ENCODE assay signal across 8 mouse cellular contexts in the genomic region with DNA sequence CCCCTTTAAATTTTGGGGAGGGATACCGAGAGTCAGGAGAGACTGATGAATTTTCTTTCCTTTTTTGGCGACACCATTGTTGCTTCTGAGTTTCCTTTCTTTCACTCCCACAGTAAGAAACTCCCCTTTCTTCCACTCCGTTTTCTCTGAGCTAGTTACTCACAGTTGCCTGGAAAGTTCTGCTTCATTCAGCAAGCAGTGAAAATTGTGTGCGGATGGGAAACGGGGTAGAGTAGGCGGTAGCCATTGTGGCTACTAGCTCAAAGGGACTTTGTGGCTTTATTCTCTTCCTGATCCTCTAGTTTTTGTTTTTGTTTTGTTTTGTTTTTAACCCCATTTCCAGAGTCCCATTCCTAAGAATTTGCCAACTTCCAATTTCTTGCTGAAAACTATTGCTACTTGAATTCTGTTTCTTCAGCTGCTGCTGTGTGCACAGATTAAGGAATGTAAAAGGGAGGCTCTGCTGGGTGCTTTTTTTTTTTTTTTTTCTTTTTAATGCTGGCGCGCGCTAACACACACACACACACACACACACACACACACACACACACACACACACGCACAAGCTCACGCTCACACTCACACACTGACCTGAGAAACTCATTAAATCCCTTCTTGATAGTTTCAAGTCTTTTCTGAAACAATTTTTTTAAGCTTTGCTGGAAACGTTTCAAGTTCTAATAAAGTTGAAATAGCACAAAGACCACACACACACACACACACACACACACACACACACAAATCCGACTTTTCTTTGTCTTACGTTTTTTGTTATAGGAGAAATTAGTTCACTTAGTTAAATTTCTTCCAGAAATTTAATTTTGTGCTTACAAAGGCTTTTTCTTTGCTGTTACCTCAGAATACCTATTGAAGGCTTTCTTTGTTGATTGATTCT. TPM values are rescaled to one million over a fixed set of nuclear protein-coding genes. Genes with fewer than 3 reads are reported as not detected.
DNase-seq lines count a peak whose midpoint lies in the region; ATAC-seq and TF ChIP-seq lines count a peak whose summit lies in the region.

No protein-coding gene starts in this region.

- peak overlapping the region; percentile 53; the same call in 1 of the 2 replicates for H3K9ac ChIP-seq in heart, adult 2 months (ENCODE audit: low read depth, low read length)
- H3K9ac ChIP-seq in forebrain, postnatal 0 days, result 0 out of 2 replicates have a peak overlapping the region, but pooled peaks have one; percentile 64
- H3K9ac ChIP-seq in limb, embryonic 15.5 days, result peak overlapping the region; percentile 26; the same call in 1 of the 2 replicates
- no peak overlapping the region for H3K9ac ChIP-seq in stomach, embryonic 15.5 days

- no peak for TF ChIP-seq CTCF in heart, adult 2 months (IDR thresholded peaks at IDR 0.05)
- no peak for TF ChIP-seq CTCF in forebrain, postnatal 0 days (IDR thresholded peaks at IDR 0.05; ENCODE audit: low read depth)

- no peak for TF ChIP-seq EP300 in heart, adult 2 months (IDR thresholded peaks at IDR 0.05; ENCODE audit: insufficient read depth, low read depth, low read length)

- peak overlapping the region; percentile 54 for H3K4me2 ChIP-seq in forebrain, postnatal 0 days (ENCODE audit: low read depth)
- peak overlapping the region; percentile 45 for H3K4me2 ChIP-seq in limb, embryonic 15.5 days
- peak overlapping the region; percentile 60 for H3K4me2 ChIP-seq in stomach, embryonic 15.5 days

- no peaks in the 10 kb centered on the region for H3K79me2 ChIP-seq in heart, adult 2 months (replicated peaks; ENCODE audit: control insufficient read depth, insufficient read depth, low read length)

- H3K9me3 ChIP-seq in forebrain, postnatal 0 days (ENCODE audit: low read length), result no peaks in the 10 kb centered on the region
- no peaks in the 10 kb centered on the region for H3K9me3 ChIP-seq in limb, embryonic 15.5 days
- H3K9me3 ChIP-seq in stomach, embryonic 15.5 days, result no peaks in the 10 kb centered on the region

- intact Hi-C loops in heart, adult 2 months (cut with DNase I), result no loop called here

- peak overlapping the region; percentile 50 for H3K4me3 ChIP-seq in heart, adult 2 months
- H3K4me3 ChIP-seq in forebrain, postnatal 0 days (ENCODE audit: low read depth, low read length), result peak overlapping the region; percentile 56
- H3K4me3 ChIP-seq in limb, embryonic 15.5 days, result peak overlapping the region; percentile 57
- peak overlapping the region; percentile 56 for H3K4me3 ChIP-seq in stomach, embryonic 15.5 days (replicated peaks)

- no peak for TF ChIP-seq POLR2A in heart, adult 2 months (IDR thresholded peaks at IDR 0.05; ENCODE audit: insufficient read depth, low read depth, low read length)

- WGBS in heart, adult 2 months, result 16% methylated on average over 14 of the region's 14 CpGs
- WGBS in forebrain, postnatal 0 days, result 19% methylated on average over 14 of the region's 14 CpGs
- 14% methylated on average over 14 of the region's 14 CpGs for WGBS in limb, embryonic 15.5 days
- WGBS in stomach, embryonic 15.5 days, result 19% methylated on average over 12 of the region's 14 CpGs

- H3K4me1 ChIP-seq in heart, adult 2 months (ENCODE audit: control insufficient read depth, insufficient read depth, low read length), result peaks cover 1% of the 10 kb centered on the region; the same call in 1 of the 2 replicates
- no peaks in the 10 kb centered on the region for H3K4me1 ChIP-seq in forebrain, postnatal 0 days (ENCODE audit: insufficient read depth)
- H3K4me1 ChIP-seq in limb, embryonic 15.5 days, result no peaks in the 10 kb centered on the region
- no peaks in the 10 kb centered on the region for H3K4me1 ChIP-seq in stomach, embryonic 15.5 days

- no peak for DNase-seq in heart, adult 2 months
- no peak for DNase-seq in heart, adult 11 months
- peak; percentile 68 for DNase-seq in Muller cell, postnatal 12 days (ENCODE audit: inconsistent ontology term)
- DNase-seq in forebrain, postnatal 0 days, result peak; percentile 41
- no peak for DNase-seq in layer of hippocampus, adult 9-10 months (ENCODE audit: low spot score)
- DNase-seq in spleen, postnatal 10 days (ENCODE audit: low spot score in 2 of 2), result no peak

- no peaks in the 10 kb centered on the region; the same call in 1 of the 2 replicates for H3K36me3 ChIP-seq in heart, adult 2 months (ENCODE audit: control insufficient read depth, insufficient read depth, low read length)
- H3K36me3 ChIP-seq in forebrain, postnatal 0 days (ENCODE audit: insufficient read depth), result no peaks in the 10 kb centered on the region
- no peaks in the 10 kb centered on the region for H3K36me3 ChIP-seq in limb, embryonic 15.5 days
- no peaks in the 10 kb centered on the region for H3K36me3 ChIP-seq in stomach, embryonic 15.5 days

- peak overlapping the region; percentile 54 for H3K27ac ChIP-seq in heart, adult 2 months
- 0 out of 2 replicates have a peak overlapping the region, but pooled peaks have one; percentile 41 for H3K27ac ChIP-seq in forebrain, postnatal 0 days (ENCODE audit: low read depth, low read length)
- H3K27ac ChIP-seq in limb, embryonic 15.5 days, result peak overlapping the region; percentile 85
- peak overlapping the region; percentile 68; the same call in 1 of the 2 replicates for H3K27ac ChIP-seq in stomach, embryonic 15.5 days

- H3K27me3 ChIP-seq in heart, adult 2 months (ENCODE audit: control insufficient read depth, insufficient read depth, low read length), result no peaks in the 10 kb centered on the region
- H3K27me3 ChIP-seq in forebrain, postnatal 0 days (ENCODE audit: insufficient read depth, low read length), result no peaks in the 10 kb centered on the region
- H3K27me3 ChIP-seq in limb, embryonic 15.5 days, result no peaks in the 10 kb centered on the region
- H3K27me3 ChIP-seq in stomach, embryonic 15.5 days (replicated peaks), result no peaks in the 10 kb centered on the region

- no peak for ATAC-seq in forebrain, postnatal 0 days
- ATAC-seq in limb, embryonic 15.5 days (ENCODE audit: insufficient number of reproducible peaks, low FRiP score, low TSS enrichment, low read depth), result no peak
- ATAC-seq in stomach, embryonic 15.5 days (ENCODE audit: insufficient read depth, low FRiP score, low read depth), result no peak

RNA-seq across cellular contexts. Expression of a gene that starts 1.5 kb away (rescaled TPM):
- 10 to 100 TPM; 24.5 to 29.9 TPM for total RNA-seq in heart, adult 2 months (2021)
- 7.0 and 11.2 TPM in 2 replicates for polyA plus RNA-seq in heart, adult 2 months (2012; rRNA removed)
- 45.7 and 51.3 TPM in 2 replicates for total RNA-seq in forebrain, postnatal 0 days (2014; rRNA removed)
- polyA plus RNA-seq in forebrain, postnatal 0 days (2015; fragmentation: Nextera tagmentation; extraction: Ambion mirVana), result 10.6 and 20.6 TPM in 2 replicates
- 17.8 and 19.4 TPM in 2 replicates for polyA plus RNA-seq in limb, embryonic 15.5 days (2015; fragmentation: Nextera tagmentation; extraction: Ambion mirVana)
- polyA plus RNA-seq in stomach, embryonic 15.5 days (2015; fragmentation: Nextera tagmentation; extraction: Ambion mirVana), result 12.5 and 17.1 TPM in 2 replicates

Comparison
In these comparisons a context has a peak if more than half of its experiments do, and no peak if none do; other contexts are left out.
1. DNase-seq: peak in Muller cell, postnatal 12 days (single experiment) and forebrain, postnatal 0 days (single experiment); none in heart, adult 2 months (0 of 2), heart, adult 11 months (single experiment), layer of hippocampus, adult 9-10 months (single experiment) and spleen, postnatal 10 days (0 of 2).
2. Peak in every context shown above with its lines, with median percentiles within 50 percentile points of each other: H3K27ac ChIP-seq, H3K4me3 ChIP-seq and H3K4me2 ChIP-seq.